Mouse (Mus musculus): ENCODE data around the gene Olfr65.

DNA sequence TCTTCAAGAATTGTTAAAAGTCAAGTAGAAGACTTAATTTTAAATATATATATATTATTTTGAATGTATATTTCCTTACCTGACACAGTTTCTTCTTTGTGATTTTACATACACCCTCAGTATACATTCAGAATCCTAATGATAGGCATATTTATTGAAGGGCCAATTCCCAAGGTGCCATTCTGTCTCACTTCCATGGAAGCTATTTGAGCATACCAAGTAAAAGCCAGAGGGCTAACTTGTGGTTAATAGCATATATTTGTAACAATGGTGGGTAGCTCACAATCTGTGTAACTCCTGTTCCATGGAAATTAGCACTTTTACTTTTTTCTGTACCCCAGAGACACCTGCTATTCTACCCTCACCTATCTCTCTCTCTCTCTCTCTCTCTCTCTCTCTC, 17.1 kb upstream of the Olfr65 start, which contains the start of gene Olfr66:
- no peak for TF ChIP-seq POLR2A (IDR thresholded peaks at IDR 0.05; ENCODE audit: borderline replicate concordance, extremely low read depth, low read depth, low read length)
- TF ChIP-seq CTCF (IDR thresholded peaks at IDR 0.05; ENCODE audit: insufficient read depth, low read length), result no peak
